Mouse (Mus musculus) thymus, adult 2 months (tissue): ENCODE data around the gene Irf2bpl. TPM values are rescaled to one million over a fixed set of nuclear protein-coding genes. Genes with fewer than 3 reads are reported as not detected.

ENCODE experiments used
- DNase-seq: peaks from one replicate; pipeline ENCODE4 v3.0.0; 2021
- H3K27ac ChIP-seq: fragments of 200-500 bp; 2 replicates; pipeline ENCODE4 v1.5.1; 2012; ENCODE audit warnings: low read length, control low read depth; ENCODE audit not compliant: control insufficient read depth, insufficient read depth
- H3K27me3 ChIP-seq: fragments of 200-500 bp; 2 replicates; pipeline ENCODE4 v1.6.1; 2012; ENCODE audit warnings: mild to moderate bottlenecking, low read length, moderate library complexity, mixed read lengths; ENCODE audit not compliant: control insufficient read depth, insufficient read depth
- H3K36me3 ChIP-seq: fragments of 200-500 bp; 2 replicates; pipeline ENCODE4 v1.6.1; 2012; ENCODE audit warnings: mild to moderate bottlenecking, low read length, moderate library complexity; ENCODE audit not compliant: control insufficient read depth, insufficient read depth
- H3K4me1 ChIP-seq: fragments of 200-500 bp; replicated peaks from 2 replicates; pipeline ENCODE4 v1.6.1; 2012; ENCODE audit warnings: low read length; ENCODE audit not compliant: control insufficient read depth, insufficient read depth
- H3K4me3 ChIP-seq: fragments of 200-500 bp; 2 replicates; pipeline ENCODE4 v1.5.1; 2012; ENCODE audit warnings: mild to moderate bottlenecking, low read length, control low read depth, moderate library complexity; ENCODE audit not compliant: control insufficient read depth, insufficient read depth
- CTCF ChIP-seq: fragments of 200-500 bp; IDR thresholded peaks from 2 replicates; pipeline ENCODE4 v1.5.1; 2012; ENCODE audit warnings: mild to moderate bottlenecking, control low read depth, low read length, moderate library complexity, borderline replicate concordance; ENCODE audit not compliant: control insufficient read depth, poor library complexity, insufficient read depth; ENCODE audit errors: extremely low read depth
- POLR2A ChIP-seq: fragments of 200-500 bp; IDR thresholded peaks from 2 replicates; pipeline ENCODE4 v1.6.1; 2012; ENCODE audit warnings: mild to moderate bottlenecking, low read length, control low read depth, moderate library complexity; ENCODE audit not compliant: control insufficient read depth, poor library complexity, insufficient read depth; ENCODE audit errors: extremely low read depth
- WGBS: fragments of 180-500 bp; shearing (Covaris S2); methylation state at CpG from one replicate; pipeline ENCODE4 v1.1.7; 2018; 5-methylcytosine and 5-hydroxymethylcytosine counted together
- polyA plus RNA-seq: library from polyadenylated mRNA; depleted of rRNA; stranded (reverse); fragments of >200 nt; gene quantifications from 2 replicates; pipeline ENCODE4 v1.2.3, GENCODE M21; 2012

Irf2bpl gene
- polyA plus RNA-seq, 1 experiment, result 38.6 TPM

- Histone ChIP-seq H3K4me3 (no peak overlapping the region), H3K27ac (peak overlapping the region; percentile 22; the same call in 1 of the 2 replicates), H3K27me3 (no peaks in the 10 kb centered on the region; the same call in 1 of the 2 replicates), H3K4me1 (peaks cover 55% of the 10 kb centered on the region), H3K36me3 (no peaks in the 10 kb centered on the region)
- TF ChIP-seq POLR2A (no peak), CTCF (no peak)
- WGBS, result 84% methylated on average over 7 of the region's 7 CpGs
- no peak for DNase-seq
Measured at GRCm38 (mm10) chr12:86886446-86886965, 1.9 kb upstream of the Irf2bpl start.

DNA sequence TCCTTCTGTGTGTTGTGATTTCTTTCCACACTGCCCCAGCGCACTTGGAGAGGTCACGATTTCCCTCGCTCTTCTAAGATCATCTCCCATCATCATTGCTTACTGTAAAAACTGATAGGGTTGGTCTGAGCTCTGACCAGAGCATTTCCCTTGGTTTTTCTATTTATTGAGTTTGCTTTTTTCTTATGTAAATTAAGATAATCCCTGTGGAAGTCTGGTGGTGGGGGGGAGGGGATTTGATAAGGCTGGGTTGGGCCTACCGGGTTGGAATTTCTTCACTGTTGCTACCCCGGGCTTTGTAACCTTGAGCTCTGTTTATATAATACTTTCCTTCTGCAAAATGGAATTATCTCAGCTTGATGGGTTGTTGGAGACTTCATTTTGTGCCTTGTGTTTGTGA, 1.1 kb upstream of the Irf2bpl start:
- H3K27me3 ChIP-seq, result no peaks in the 10 kb centered on the region; the same call in 1 of the 2 replicates
- H3K4me3 ChIP-seq, result no peak overlapping the region
- H3K4me1 ChIP-seq, result peaks cover 48% of the 10 kb centered on the region
- no peak for DNase-seq
- WGBS, result 92% methylated on average over 5 of the region's 5 CpGs
- TF ChIP-seq CTCF (no peak), POLR2A (no peak)
- H3K27ac ChIP-seq, result no peak overlapping the region
- no peaks in the 10 kb centered on the region for H3K36me3 ChIP-seq

GRCm38 (mm10) chr12:86885336-86885735, 738 bp upstream of the Irf2bpl start:
- Histone ChIP-seq H3K27me3 (no peaks in the 10 kb centered on the region; the same call in 1 of the 2 replicates), H3K27ac (no peak overlapping the region), H3K36me3 (no peaks in the 10 kb centered on the region), H3K4me1 (peaks cover 45% of the 10 kb centered on the region), H3K4me3 (no peak overlapping the region)
- DNase-seq, result no peak
- 53% methylated on average over 6 of the region's 6 CpGs for WGBS
- no peak for TF ChIP-seq POLR2A
- no peak for TF ChIP-seq CTCF

- no peaks in the 10 kb centered on the region; the same call in 1 of the 2 replicates for H3K27me3 ChIP-seq
- 0 out of 2 replicates have a peak, but pooled peaks have one; percentile 19 for TF ChIP-seq POLR2A
- TF ChIP-seq CTCF, result no peak
- H3K36me3 ChIP-seq, result no peaks in the 10 kb centered on the region
- peak overlapping the region; percentile 65 for H3K27ac ChIP-seq
- peak overlapping the region; percentile 92 for H3K4me3 ChIP-seq
- H3K4me1 ChIP-seq, result peaks cover 38% of the 10 kb centered on the region
- under 1% methylated on average over 84 of the region's 84 CpGs for WGBS
- DNase-seq, result peak; percentile 64
Measured at GRCm38 (mm10) chr12:86883280-86884196, 1.1 kb downstream of the Irf2bpl start.

DNA sequence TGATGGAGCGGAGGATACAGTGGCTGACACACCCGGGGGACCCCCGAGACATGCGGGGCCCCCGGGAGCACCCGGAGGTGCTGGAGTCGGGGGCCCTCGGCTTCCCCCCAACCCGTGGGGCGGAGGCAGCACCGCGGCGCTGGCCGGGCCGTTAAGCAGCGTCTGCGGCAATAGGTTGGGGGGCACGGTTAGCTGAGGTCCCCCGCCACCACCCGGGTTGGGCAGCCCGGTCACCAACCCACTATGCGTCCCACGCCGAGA, 1.6 kb downstream of the Irf2bpl start:
- H3K27me3 ChIP-seq, result no peaks in the 10 kb centered on the region; the same call in 1 of the 2 replicates
- WGBS, result 3% methylated on average over 24 of the region's 24 CpGs
- peaks cover 37% of the 10 kb centered on the region for H3K4me1 ChIP-seq
- no peak overlapping the region for H3K27ac ChIP-seq
- H3K4me3 ChIP-seq, result peak overlapping the region; percentile 92
- TF ChIP-seq CTCF (no peak), POLR2A (no peak)
- peak; percentile 33 for DNase-seq
- H3K36me3 ChIP-seq, result no peaks in the 10 kb centered on the region

- Histone ChIP-seq H3K4me1 (peaks cover 33% of the 10 kb centered on the region), H3K4me3 (peak overlapping the region; percentile 92), H3K36me3 (no peaks in the 10 kb centered on the region), H3K27ac (no peak overlapping the region), H3K27me3 (no peaks in the 10 kb centered on the region; the same call in 1 of the 2 replicates)
- DNase-seq, result no peak
- no peak for TF ChIP-seq POLR2A
- TF ChIP-seq CTCF, result no peak
- 33% methylated on average over 59 of the region's 59 CpGs for WGBS
Measured at GRCm38 (mm10) chr12:86882279-86883018, 2.1 kb downstream of the Irf2bpl start.
